Mouse (Mus musculus): Measurements from ENCODE around the gene Prdm11.

The Prdm11 gene

GRCm38 (mm10) chr2:93045818-93046508 lies at the start of gene Prdm11:
TSS of gene Prdm11 (minus strand) at chr2:93046167.
- DNase-seq (ENCODE audit: low spot score in 2 of 2), result no peak

- no peak for DNase-seq (ENCODE audit: low spot score in 2 of 2)
These were observed 46.4 kb upstream of the Prdm11 start for GRCm38 (mm10) chr2:93092347-93092746.

GRCm38 (mm10) chr2:93091679-93092078 lies 45.7 kb upstream of the Prdm11 start:
- no peak for DNase-seq (ENCODE audit: low spot score in 2 of 2)

- no peak for DNase-seq (ENCODE audit: low spot score in 2 of 2)
These were observed 43.6 kb upstream of the Prdm11 start for GRCm38 (mm10) chr2:93089379-93090089.

GRCm38 (mm10) chr2:93088006-93088405 lies 42.0 kb upstream of the Prdm11 start:
- no peak for DNase-seq (ENCODE audit: low spot score in 2 of 2)

GRCm38 (mm10) chr2:93085291-93086027 lies 39.5 kb upstream of the Prdm11 start:
- no peak for DNase-seq (ENCODE audit: low spot score in 2 of 2)

GRCm38 (mm10) chr2:93084481-93084880 lies 38.5 kb upstream of the Prdm11 start:
- DNase-seq (ENCODE audit: low spot score in 2 of 2), result no peak

GRCm38 (mm10) chr2:93083317-93083716 lies 37.4 kb upstream of the Prdm11 start:
- DNase-seq (ENCODE audit: low spot score in 2 of 2), result no peak

- DNase-seq (ENCODE audit: low spot score in 2 of 2), result peak in 1 of 2 experiments; percentile 54
These were observed 36.9 kb upstream of the Prdm11 start for GRCm38 (mm10) chr2:93082846-93083245.

- DNase-seq (ENCODE audit: low spot score in 2 of 2), result no peak
These were observed 35.1 kb upstream of the Prdm11 start for GRCm38 (mm10) chr2:93080871-93081608.

GRCm38 (mm10) chr2:93079394-93079793 lies 33.4 kb upstream of the Prdm11 start:
- no peak for DNase-seq (ENCODE audit: low spot score in 2 of 2)

GRCm38 (mm10) chr2:93076578-93076955 lies 30.6 kb upstream of the Prdm11 start:
- no peak for DNase-seq (ENCODE audit: low spot score in 2 of 2)

GRCm38 (mm10) chr2:93075738-93076577 lies 30.0 kb upstream of the Prdm11 start:
- peak in 1 of 2 experiments; percentile 34 for DNase-seq (ENCODE audit: low spot score in 2 of 2)

GRCm38 (mm10) chr2:93071656-93072055 lies 25.7 kb upstream of the Prdm11 start:
- DNase-seq (ENCODE audit: low spot score in 2 of 2), result peak; percentile 69 to 86

GRCm38 (mm10) chr2:93068942-93069341 lies 23.0 kb upstream of the Prdm11 start:
- DNase-seq (ENCODE audit: low spot score in 2 of 2), result no peak

GRCm38 (mm10) chr2:93063347-93063746 lies 17.4 kb upstream of the Prdm11 start:
- no peak for DNase-seq (ENCODE audit: low spot score in 2 of 2)

GRCm38 (mm10) chr2:93051873-93052272 lies 5.9 kb upstream of the Prdm11 start:
- no peak for DNase-seq (ENCODE audit: low spot score in 2 of 2)

- no peak for DNase-seq (ENCODE audit: low spot score in 2 of 2)
These were observed 2.8 kb upstream of the Prdm11 start for GRCm38 (mm10) chr2:93048601-93049323.

GRCm38 (mm10) chr2:93047491-93048050 lies 1.6 kb upstream of the Prdm11 start:
- no peak for DNase-seq (ENCODE audit: low spot score in 2 of 2)

GRCm38 (mm10) chr2:93047036-93047435 lies 1.1 kb upstream of the Prdm11 start:
- no peak for DNase-seq (ENCODE audit: low spot score in 2 of 2)
